Mouse (Mus musculus) mouse embryonic stem cell (cell line): ENCODE measurements around the gene Kcnq4.

Experiments used
- in situ Hi-C, 2 experiments: fragments of 300-500 bp; cut with MboI; formaldehyde crosslinking; loops; 1 replicate in 1 of 2; 3 replicates in 1 of 2; pipeline ENCODE4 v1.14.3; 2019 to 2020; ENCODE audit warnings: low sequenced_read_pairs in 2 of 2, low pct_unique_long_range_greater_than_20kb in 1 of 2, mixed read lengths in 1 of 2; ENCODE audit not compliant: unreplicated experiment in 1 of 2

Kcnq4 gene

GRCm38 (mm10) chr4:120747941-120748866 lies at the start of gene Kcnq4:
Gene Kcnq4 (minus strand): TSS chr4:120748612.
- in situ Hi-C loops, result no loop called here

- in situ Hi-C loops, result no loop called here
These were observed 48.3 kb upstream of the Kcnq4 start for GRCm38 (mm10) chr4:120796687-120797086.

GRCm38 (mm10) chr4:120795646-120796045 lies 47.2 kb upstream of the Kcnq4 start:
- in situ Hi-C loops, result no loop called here

GRCm38 (mm10) chr4:120792918-120793317 lies 44.5 kb upstream of the Kcnq4 start:
- in situ Hi-C loops, result no loop called here

- in situ Hi-C loops, result no loop called here
These were observed 41.6 kb upstream of the Kcnq4 start for GRCm38 (mm10) chr4:120790027-120790426.

- in situ Hi-C loops, result no loop called here
These were observed 7.4 kb upstream of the Kcnq4 start for GRCm38 (mm10) chr4:120755801-120756200.

GRCm38 (mm10) chr4:120755299-120755698 lies 6.9 kb upstream of the Kcnq4 start:
- in situ Hi-C loops, result no loop called here

GRCm38 (mm10) chr4:120749601-120750000 lies 1.2 kb upstream of the Kcnq4 start:
- in situ Hi-C loops, result no loop called here

GRCm38 (mm10) chr4:120747243-120747792 lies 1.1 kb downstream of the Kcnq4 start:
- in situ Hi-C loops, result no loop called here

- in situ Hi-C loops, result no loop called here
These were observed 1.8 kb downstream of the Kcnq4 start for GRCm38 (mm10) chr4:120746552-120747150.

GRCm38 (mm10) chr4:120745731-120746551 lies 2.5 kb downstream of the Kcnq4 start:
- in situ Hi-C loops, result no loop called here

GRCm38 (mm10) chr4:120743636-120744035 lies 4.8 kb downstream of the Kcnq4 start:
- in situ Hi-C loops, result no loop called here

- in situ Hi-C loops, result no loop called here
These were observed 7.1 kb downstream of the Kcnq4 start for GRCm38 (mm10) chr4:120741303-120741702.

GRCm38 (mm10) chr4:120734012-120734622 lies 14.3 kb downstream of the Kcnq4 start:
- in situ Hi-C loops, result no loop called here

- in situ Hi-C loops, result no loop called here
These were observed 15.7 kb downstream of the Kcnq4 start for GRCm38 (mm10) chr4:120732737-120733136.

GRCm38 (mm10) chr4:120731030-120731644 lies 17.3 kb downstream of the Kcnq4 start:
- in situ Hi-C loops, result no loop called here

GRCm38 (mm10) chr4:120730574-120730973 lies 17.8 kb downstream of the Kcnq4 start:
- in situ Hi-C loops, result no loop called here

GRCm38 (mm10) chr4:120730146-120730545 lies 18.3 kb downstream of the Kcnq4 start:
- in situ Hi-C loops, result no loop called here
